Mouse (Mus musculus) ES-E14 (cell line): Measurements from ENCODE around the gene Nat8f5. TPM values are rescaled to one million over a fixed set of nuclear protein-coding genes. Genes with fewer than 3 reads are reported as not detected.
"Not testable (repeated sequence)": the region's sequence is repeated elsewhere in the genome, so short reads cannot be mapped to it uniquely, and the experiment has no call there.

Experiments
- DNase-seq: peaks from one replicate; pipeline ENCODE4 v3.0.0-alpha.2; 2013; ENCODE audit warnings: low read depth, low spot score
- H3K27ac ChIP-seq: 2 replicates; pipeline ENCODE4 v1.5.1; 2012; ENCODE audit warnings: low read depth, mild to moderate bottlenecking, low read length, moderate library complexity, mixed read lengths; ENCODE audit not compliant: poor library complexity, insufficient read depth, severe bottlenecking
- H3K36me3 ChIP-seq: 2 replicates; pipeline ENCODE4 v1.6.1; 2012; ENCODE audit warnings: mild to moderate bottlenecking, low read length, moderate library complexity, mixed read lengths; ENCODE audit not compliant: control insufficient read depth, poor library complexity, insufficient read depth, severe bottlenecking
- H3K4me1 ChIP-seq, 2 experiments: fragments of 150-350 bp in 1 of 2; sonication (generic) in 1 of 2; 2 replicates each; pipeline ENCODE4 v1.6.1; 2012; ENCODE audit warnings: low read length in 2 of 2, mild to moderate bottlenecking in 1 of 2, mixed read lengths in 1 of 2; ENCODE audit not compliant: control insufficient read depth in 2 of 2, insufficient read depth in 2 of 2, poor library complexity in 1 of 2
- H3K4me3 ChIP-seq, 2 experiments: fragments of 150-350 bp in 1 of 2; sonication (generic) in 1 of 2; 2 replicates each; pipeline ENCODE4 v1.5.1; 2012; ENCODE audit warnings: low read length in 2 of 2, low read depth in 1 of 2, mild to moderate bottlenecking in 1 of 2, mixed read lengths in 1 of 2; ENCODE audit not compliant: insufficient read depth in 1 of 2, poor library complexity in 1 of 2, severe bottlenecking in 1 of 2
- H3K9ac ChIP-seq: 2 replicates; pipeline ENCODE4 v1.6.1; 2012; ENCODE audit warnings: low read depth, mild to moderate bottlenecking, low read length, mixed read lengths; ENCODE audit not compliant: poor library complexity, insufficient read depth, severe bottlenecking
- H3K9me3 ChIP-seq: fragments of 150-350 bp; sonication (generic); 2 replicates; pipeline ENCODE4 v1.6.1; 2012; ENCODE audit warnings: low read depth, mild to moderate bottlenecking, low read length; ENCODE audit not compliant: control insufficient read depth, insufficient read depth
- CHD2 ChIP-seq: IDR thresholded peaks from 2 replicates; pipeline ENCODE4 v1.6.1; 2014; ENCODE audit warnings: mild to moderate bottlenecking, low read depth, low read length, inconsistent platforms
- HCFC1 ChIP-seq: IDR thresholded peaks from 2 replicates; pipeline ENCODE4 v1.6.1; 2012; ENCODE audit warnings: low read length, inconsistent platforms, borderline replicate concordance; ENCODE audit not compliant: insufficient read depth
- MAFK ChIP-seq: IDR thresholded peaks from 2 replicates; pipeline ENCODE4 v1.6.1; 2014; ENCODE audit warnings: mild to moderate bottlenecking, low read depth, low read length, inconsistent platforms; ENCODE audit not compliant: insufficient read depth
- ZC3H11A ChIP-seq: IDR thresholded peaks from 2 replicates; pipeline ENCODE4 v1.6.1; 2012; ENCODE audit warnings: low read depth, mild to moderate bottlenecking, inconsistent platforms, low read length, borderline replicate concordance
- ZNF384 ChIP-seq: IDR thresholded peaks from 2 replicates; pipeline ENCODE4 v1.6.1; 2012; ENCODE audit warnings: low read depth, low read length, inconsistent platforms
- in situ Hi-C, 2 experiments: fragments of 600-800 bp; cut with MboI; formaldehyde crosslinking; loops; one replicate each; pipeline ENCODE4 v1.15.1; 2025; ENCODE audit warnings: low sequenced_read_pairs in 2 of 2, inconsistent platforms in 1 of 2; ENCODE audit not compliant: unreplicated experiment in 2 of 2
- total RNA-seq: library from RNA; depleted of rRNA; stranded (reverse); fragments of 300-350 nt; gene quantifications from 2 replicates; pipeline ENCODE4 v1.2.3, GENCODE M21; 2012

Gene Nat8f5
- total RNA-seq, 1 experiment, result not detected

DNA sequence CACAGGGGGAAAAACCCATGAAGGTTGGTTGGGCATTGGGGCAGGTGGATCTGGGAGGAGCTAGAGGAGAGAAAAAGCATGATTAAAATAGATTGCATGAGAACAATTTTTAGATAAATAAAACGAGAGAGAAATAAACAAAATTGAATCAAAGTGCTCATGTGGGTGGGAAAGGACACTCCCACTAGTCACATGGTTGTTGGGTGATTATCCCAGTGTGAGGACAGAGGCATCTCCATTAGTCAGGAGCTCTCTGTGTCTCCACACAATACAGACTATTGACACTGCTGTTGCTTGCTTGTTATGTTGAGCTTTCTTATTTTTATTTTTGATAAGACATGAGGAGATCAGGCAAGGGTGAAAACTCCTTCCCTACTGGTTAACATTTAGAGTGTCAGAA, 26.1 kb upstream of the Nat8f5 start:
- H3K4me1 ChIP-seq, result peaks cover 5 to 27% of the 10 kb centered on the region in 2 experiments
- H3K36me3 ChIP-seq, result no peaks in the 10 kb centered on the region
- in situ Hi-C loops, result no loop called here
- no peak overlapping the region for H3K4me3 ChIP-seq
- H3K9me3 ChIP-seq, result no peaks in the 10 kb centered on the region
- no peak overlapping the region for H3K27ac ChIP-seq
- no peak for DNase-seq
- no peak for TF ChIP-seq ZC3H11A
- H3K9ac ChIP-seq, result no peak overlapping the region

DNA sequence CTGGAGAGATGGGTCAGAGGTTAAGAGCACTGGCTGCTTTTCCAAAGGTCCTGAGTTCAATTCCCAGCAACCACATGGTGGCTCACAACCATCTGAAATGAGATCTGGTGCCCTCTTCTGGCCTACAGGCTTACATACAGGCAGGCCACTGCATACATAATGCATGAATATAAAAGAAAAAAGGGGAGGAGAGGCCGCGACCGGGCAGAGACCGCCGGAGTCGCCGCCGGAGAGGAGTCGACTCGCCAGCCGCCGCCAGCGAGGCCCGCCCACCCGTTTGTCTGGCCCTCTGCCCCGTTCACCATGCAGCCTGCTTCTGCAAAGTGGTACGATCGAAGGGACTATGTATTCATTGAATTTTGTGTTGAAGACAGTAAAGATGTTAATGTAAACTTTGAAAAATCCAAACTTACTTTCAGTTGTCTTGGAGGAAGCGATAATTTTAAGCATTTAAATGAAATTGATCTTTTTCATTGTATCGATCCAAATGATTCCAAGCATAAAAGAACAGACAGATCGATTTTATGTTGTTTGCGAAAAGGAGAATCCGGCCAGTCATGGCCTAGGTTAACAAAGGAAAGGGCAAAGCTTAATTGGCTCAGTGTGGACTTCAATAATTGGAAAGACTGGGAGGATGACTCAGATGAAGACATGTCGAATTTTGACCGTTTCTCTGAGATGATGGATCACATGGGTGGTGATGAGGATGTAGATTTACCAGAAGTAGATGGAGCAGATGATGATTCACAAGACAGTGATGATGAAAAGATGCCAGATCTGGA, 23.1 kb upstream of the Nat8f5 start:
- H3K27ac ChIP-seq, DNase-seq, H3K36me3 ChIP-seq, H3K9ac ChIP-seq, H3K4me3 ChIP-seq, H3K9me3 ChIP-seq, in situ Hi-C loops: not testable (repeated sequence)
- H3K4me1 ChIP-seq, result peaks cover 5 to 11% of the 10 kb centered on the region in 2 experiments

DNA sequence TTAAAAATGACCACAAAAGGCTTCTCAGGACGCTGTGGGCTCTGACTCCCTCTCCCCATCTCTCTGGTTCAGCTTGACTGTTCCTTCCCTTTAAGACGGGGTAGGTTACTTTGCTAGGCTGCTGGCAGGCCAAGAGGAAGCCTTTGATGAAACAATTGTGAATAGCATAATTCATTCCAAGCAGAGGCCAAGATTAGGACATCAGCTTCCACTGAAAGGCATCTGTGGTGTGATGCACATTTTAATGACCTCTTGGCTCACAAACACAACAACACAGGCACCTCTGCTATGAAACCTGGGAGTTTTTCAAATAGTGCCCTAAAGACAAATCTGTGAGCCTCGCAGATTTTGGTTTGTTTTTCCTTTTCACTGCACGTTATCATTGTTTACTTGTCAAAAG, 19.2 kb upstream of the Nat8f5 start:
- Histone ChIP-seq H3K9ac (no peak overlapping the region), H3K4me3 (no peak overlapping the region), H3K9me3 (no peaks in the 10 kb centered on the region), H3K27ac (no peak overlapping the region), H3K36me3 (no peaks in the 10 kb centered on the region), H3K4me1 (no peaks in the 10 kb centered on the region)
- in situ Hi-C loops, result no loop called here
- DNase-seq, result no peak
- no peak for TF ChIP-seq HCFC1
- no peak for TF ChIP-seq ZC3H11A
- no peak for TF ChIP-seq ZNF384

DNA sequence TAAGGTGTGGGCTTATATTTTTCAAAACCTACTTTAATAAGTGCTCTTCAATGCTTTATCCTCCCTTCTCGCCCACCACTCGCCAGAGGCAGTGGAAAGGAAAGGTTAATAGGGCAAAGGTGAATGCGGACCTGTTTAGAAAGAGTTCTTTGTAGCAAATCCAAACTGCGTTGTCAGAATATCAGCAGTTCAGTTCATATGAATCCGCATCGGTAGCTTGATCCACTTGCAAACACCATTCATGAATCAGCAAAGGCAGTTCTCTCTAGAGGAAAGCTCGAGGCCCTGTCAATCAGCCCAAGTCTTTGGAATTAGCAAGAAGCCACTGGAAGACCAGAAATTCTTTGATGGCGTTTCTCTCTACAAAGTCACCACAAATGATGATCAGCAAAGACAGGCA, 17.9 kb upstream of the Nat8f5 start:
- no peak overlapping the region for H3K4me3 ChIP-seq
- no peak overlapping the region for H3K27ac ChIP-seq
- H3K9ac ChIP-seq, result no peak overlapping the region
- H3K36me3 ChIP-seq, result no peaks in the 10 kb centered on the region
- TF ChIP-seq ZNF384, result no peak
- no peak for TF ChIP-seq HCFC1
- no peak for TF ChIP-seq MAFK
- no peak for TF ChIP-seq ZC3H11A
- TF ChIP-seq CHD2, result no peak
- DNase-seq, result no peak
- no peaks in the 10 kb centered on the region for H3K9me3 ChIP-seq
- H3K4me1 ChIP-seq, result no peaks in the 10 kb centered on the region
- in situ Hi-C loops, result no loop called here

DNA sequence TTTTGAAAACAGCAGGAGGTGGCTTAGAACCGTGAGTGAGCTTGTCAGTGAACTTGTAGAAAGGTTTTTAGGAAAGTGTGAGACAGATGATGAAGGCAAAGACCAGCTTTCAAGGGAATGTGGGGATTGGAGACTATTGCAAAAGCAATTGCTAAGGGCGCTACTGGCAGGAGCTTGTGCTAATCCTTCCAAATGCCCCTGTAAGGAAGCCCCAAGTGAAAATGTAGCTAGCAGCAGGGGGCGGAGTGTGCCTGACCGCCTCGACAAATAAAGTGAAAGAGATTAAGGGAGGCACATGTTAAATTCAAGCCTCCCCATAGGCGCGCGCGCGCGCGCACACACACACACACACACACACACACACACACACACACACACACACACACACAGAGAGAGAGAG, 16.5 kb upstream of the Nat8f5 start:
- H3K9me3 ChIP-seq, DNase-seq, in situ Hi-C loops, H3K4me1 ChIP-seq, H3K9ac ChIP-seq, H3K27ac ChIP-seq, H3K4me3 ChIP-seq, H3K36me3 ChIP-seq: not testable (repeated sequence)

DNA sequence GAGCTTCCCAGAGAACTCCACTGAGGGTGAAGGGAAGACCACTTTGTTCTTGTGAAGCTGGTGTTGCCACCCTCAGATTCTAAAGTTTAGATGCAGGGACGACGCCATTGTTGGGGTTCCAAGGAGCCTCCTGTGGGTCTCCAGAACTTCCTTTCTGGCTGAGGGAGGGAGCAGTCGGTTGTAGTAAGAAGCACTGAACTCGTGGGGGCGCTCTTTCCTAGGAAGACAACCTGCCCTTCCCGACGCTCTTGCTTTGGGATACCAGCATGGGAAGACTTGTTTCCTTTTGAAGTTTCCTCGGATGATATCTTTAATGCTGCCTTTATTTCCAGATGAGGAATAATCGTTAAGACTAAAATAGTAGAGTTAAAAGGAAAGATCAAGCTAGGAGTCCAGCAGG, 16.1 kb upstream of the Nat8f5 start:
- in situ Hi-C loops, H3K27ac ChIP-seq: not testable (repeated sequence)

DNA sequence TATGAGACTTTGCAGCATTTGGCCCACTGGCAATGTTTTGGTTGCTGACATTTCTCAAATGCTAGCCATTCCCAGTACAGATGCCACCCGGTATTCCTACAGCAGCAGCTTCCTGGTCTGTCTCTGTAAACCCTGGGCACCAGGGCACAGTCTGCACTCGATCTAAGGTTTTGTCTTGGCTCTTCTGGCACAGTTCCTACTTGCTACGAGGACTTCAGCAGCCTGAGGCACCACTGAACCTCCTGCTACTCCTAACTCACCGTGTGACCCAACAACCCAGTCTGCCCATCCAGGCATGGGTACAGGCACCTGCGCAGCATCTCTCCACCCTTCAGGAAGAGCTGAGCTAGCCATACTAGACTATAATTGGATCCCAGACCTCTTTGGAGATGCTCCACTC, 15.3 kb upstream of the Nat8f5 start:
- DNase-seq, H3K4me1 ChIP-seq, H3K4me3 ChIP-seq, in situ Hi-C loops, H3K9me3 ChIP-seq, H3K9ac ChIP-seq, H3K36me3 ChIP-seq, H3K27ac ChIP-seq: not testable (repeated sequence)

More for the DNA sequence above, 16.1 kb upstream of the Nat8f5 start:
- DNase-seq, H3K4me1 ChIP-seq, H3K4me3 ChIP-seq, H3K9ac ChIP-seq, H3K9me3 ChIP-seq, H3K36me3 ChIP-seq: not testable (repeated sequence)
